Mouse (Mus musculus) lung, postnatal 0 days (tissue): ENCODE measurements around the gene Sfxn3.

Experiments used
- CTCF ChIP-seq: IDR thresholded peaks from 2 replicates; pipeline ENCODE4 v1.5.1; 2016; ENCODE audit warnings: antibody characterized with exemption, mild to moderate bottlenecking
- EP300 ChIP-seq: IDR thresholded peaks from 2 replicates; pipeline ENCODE4 v1.6.1; 2016; ENCODE audit warnings: antibody characterized with exemption, mild to moderate bottlenecking, control low read depth

DNA sequence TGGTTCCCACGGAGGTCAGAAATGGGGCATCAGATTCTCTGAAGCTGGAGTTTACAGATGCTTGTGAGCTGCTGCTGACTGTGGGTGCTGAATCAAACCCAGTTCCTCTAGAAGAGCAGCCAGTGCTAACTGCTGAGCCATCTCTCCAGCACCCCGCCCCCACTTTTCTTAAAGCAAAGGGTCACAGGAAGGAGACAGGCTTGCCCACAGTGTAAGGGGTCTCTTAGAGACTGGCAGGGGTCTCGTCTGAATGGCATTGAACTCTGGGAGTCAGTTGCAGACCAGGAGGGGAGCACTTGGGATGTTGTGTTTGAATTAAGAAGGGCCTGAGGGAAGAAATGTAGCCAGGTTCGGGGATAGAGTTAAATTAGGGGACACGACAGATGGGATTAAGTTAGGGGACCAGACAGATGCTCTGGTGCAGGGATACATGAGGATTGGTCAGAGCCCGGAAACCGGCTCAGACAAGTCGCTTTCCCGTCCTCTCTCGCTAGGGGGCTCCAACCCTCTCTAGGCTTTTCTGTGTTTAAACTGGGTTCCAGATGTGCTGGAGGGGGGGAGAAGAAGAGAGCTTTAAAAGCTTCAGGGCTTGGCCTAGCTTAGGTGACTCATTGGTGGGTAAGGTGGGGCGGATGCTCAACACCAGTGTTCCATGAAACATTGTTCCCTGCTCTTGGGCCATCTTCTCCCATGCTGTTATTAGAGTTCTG, 34.7 kb downstream of the Sfxn3 start:
- TF ChIP-seq EP300 (no peak), CTCF (peak; percentile 64)
